Mouse (Mus musculus) spleen, embryonic (tissue): ENCODE data around the gene Sap25.

Experiments
- CTCF ChIA-PET: fragments of 350-600 bp; sonication (Branson Sonifier 250); formaldehyde crosslinking; loops from one replicate; lab custom pipeline; 2022; lab: Charles Lee

Sap25 gene

DNA sequence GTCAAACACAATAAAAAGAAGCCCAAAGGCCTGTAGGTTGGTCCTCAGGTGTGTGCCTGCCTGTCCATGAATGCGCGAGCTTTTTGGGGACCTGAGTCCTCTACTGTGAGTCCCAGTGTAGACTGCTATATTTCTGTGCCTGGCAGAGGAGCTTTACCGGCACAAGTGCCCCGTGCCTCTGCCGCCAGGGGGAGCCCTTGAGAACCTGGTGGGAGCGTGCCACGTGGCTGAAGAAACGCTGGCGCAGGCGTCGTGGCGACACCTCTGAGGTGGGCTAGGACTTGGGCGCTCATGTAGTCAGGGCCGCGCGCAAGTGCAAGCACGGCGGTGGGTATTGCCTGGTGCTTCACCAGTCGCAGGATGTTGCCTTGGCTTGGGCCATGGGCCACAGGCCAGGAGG lies at the start of gene Sap25:
Sap25 (plus strand) TSS at position 281 of the 400 bp plus-strand sequence.
- CTCF ChIA-PET = no interaction called here

- CTCF ChIA-PET = interaction anchor here (0.6 kb wide), 1 partner anchor 667 kb away, joined by 3 read pairs; no protein-coding TSS in a partner anchor
These were observed 45.2 kb upstream of the Sap25 start for GRCm38 (mm10) chr5:137595921-137596320.

GRCm38 (mm10) chr5:137596601-137597261 lies 44.4 kb upstream of the Sap25 start:
- CTCF ChIA-PET = interaction anchor here (0.6 kb wide), 1 partner anchor 668 kb away, joined by 3 read pairs; no protein-coding TSS in a partner anchor

DNA sequence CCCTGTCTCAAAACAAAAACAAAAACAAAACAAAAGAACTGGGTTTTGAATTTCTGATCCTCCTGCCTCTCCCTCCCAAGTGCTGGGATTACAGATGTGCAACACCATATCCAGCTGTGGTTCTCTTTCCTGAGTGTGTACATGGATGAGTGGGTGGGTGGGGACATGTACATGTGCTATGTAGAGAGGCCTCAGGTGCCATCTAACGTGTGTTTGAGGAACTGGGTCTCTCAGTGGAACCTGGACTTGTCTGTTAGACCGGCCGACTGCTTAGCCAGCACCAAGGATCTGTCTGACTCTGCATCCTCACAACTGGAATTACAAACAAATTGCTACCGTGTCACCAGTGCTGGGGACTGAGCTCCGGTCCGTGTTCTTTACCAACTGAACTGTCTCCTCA lies 43.5 kb upstream of the Sap25 start:
- CTCF ChIA-PET = no interaction called here

DNA sequence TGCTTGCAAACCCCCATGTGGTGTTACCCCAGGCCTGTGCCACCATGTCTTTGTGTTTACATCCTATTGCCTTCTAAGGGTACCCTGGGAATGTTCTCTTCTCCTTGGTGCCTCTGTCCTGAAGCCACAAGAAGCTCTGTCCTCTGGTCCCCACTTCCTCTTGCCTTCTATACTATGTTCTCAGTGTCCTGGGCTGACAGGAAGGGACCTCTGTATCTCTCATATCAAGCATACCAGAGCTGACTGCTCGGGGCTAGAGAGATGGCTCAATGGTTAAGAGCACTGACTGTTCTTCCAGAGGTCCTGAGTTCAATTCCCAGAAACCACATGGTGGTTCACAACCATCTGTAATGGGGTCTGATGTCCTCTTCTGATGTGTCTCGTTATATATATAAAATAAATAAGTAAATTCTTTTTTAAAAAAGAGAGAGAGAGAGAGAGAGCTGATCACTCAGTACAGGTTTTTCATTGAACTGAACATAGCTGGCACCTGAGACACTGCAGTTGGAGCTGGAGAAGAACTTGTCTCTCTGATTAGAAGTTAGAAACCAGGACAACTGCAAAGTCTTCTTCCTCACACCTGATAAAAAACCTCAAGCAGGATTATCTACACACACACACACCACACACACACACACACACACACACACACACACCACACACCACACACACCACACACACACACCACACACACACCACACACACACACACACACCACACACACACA lies 42.9 kb upstream of the Sap25 start:
- CTCF ChIA-PET = interaction anchor here (0.6 kb wide), 1 partner anchor 40 kb away, joined by 16 read pairs; no protein-coding TSS in a partner anchor

- CTCF ChIA-PET = interaction anchor here (0.5 to 0.6 kb wide), 2 partner anchors 58 to 191 kb away, joined by 3 read pairs; no protein-coding TSS in a partner anchor
These were observed 41.5 kb upstream of the Sap25 start for GRCm38 (mm10) chr5:137599600-137599999.

- CTCF ChIA-PET = interaction anchor here (0.5 to 0.6 kb wide), 4 partner anchors 32 to 190 kb away, joined by 3 to 10 read pairs (median 4); no protein-coding TSS in a partner anchor
These were observed 40.9 kb upstream of the Sap25 start for GRCm38 (mm10) chr5:137600281-137600618.

DNA sequence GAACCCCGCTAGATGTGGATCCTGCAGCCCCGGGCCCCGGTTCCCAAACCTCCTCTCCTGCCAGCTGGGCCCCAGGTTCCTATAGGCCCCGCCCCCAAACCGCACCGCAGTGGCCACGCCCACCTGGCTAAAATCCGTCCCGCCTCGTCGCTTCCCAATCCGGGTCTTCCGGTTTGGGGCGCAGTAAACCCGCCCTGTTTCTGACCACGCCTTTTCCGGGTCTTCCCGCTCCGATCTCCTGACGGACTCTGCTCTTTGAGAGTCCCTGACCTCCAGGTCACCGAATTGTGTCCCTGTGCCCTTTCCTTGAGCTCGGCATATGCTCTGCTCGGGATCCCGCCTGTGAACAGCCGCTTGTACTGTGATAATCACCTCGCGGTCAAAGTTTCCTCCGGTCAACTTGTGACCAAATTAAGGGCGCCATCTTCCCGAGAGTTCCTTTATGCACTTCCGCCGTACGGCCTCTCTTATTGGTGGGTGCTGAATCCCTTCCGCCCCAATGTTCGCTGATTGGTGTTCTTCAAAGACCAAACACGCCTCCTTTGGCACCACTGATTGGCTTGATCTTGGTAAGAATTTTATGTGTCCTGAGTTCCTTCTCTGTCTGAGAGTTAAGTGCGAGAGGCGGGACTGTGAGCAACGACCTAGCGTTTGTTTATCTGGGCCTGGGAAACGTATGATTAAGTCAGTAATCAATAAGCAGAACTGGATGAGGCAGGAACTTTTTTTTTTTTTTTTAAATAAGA lies 40.3 kb upstream of the Sap25 start, which contains the start of gene Mospd3:
Mospd3 (minus strand) TSS at position 440 of the 746 bp plus-strand sequence.
- CTCF ChIA-PET = interaction anchor here (0.5 to 0.6 kb wide), 2 partner anchors 33 to 83 kb away, joined by 5 to 10 read pairs; no protein-coding TSS in a partner anchor

- CTCF ChIA-PET = no interaction called here
These were observed 39.8 kb upstream of the Sap25 start for GRCm38 (mm10) chr5:137601365-137601729.

DNA sequence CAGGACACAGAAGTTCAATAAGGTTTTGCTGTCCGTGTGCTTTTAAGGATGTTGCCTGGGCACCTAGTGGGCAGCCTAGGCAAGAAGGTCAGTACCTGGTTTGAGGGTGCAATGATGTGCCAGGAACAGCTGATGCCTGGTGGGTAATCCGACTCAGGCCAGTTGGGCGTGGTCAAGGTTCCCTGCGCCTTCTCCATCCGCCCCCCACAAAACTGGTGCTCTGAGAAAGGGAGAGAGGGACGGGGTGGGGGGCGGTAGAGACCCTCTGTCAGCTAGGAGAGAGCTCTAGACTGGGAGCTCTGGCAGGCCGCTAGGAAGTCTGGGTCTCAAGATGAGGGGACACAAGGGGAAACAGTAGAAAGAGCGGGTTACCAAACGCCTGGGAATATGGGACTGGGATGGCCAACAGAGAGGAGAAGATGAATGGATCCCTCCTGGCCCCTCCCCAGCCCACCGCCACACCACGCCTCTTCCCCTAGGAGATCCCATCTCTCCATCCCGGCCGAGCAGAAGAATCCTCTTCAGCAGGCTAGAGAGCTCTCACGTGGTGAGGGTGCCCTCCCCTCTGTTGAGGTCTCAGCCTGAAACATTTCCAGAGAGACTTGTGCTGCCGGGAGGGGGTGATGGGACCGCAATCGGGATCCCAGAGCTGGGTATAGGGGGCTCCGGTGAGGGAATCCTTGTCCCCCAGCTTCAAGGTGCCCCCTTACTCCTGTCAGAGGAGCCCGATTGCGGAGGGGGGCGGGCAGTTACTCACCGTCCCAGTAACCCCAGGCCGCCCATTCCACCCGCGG lies 33.1 kb upstream of the Sap25 start:
- CTCF ChIA-PET = no interaction called here

DNA sequence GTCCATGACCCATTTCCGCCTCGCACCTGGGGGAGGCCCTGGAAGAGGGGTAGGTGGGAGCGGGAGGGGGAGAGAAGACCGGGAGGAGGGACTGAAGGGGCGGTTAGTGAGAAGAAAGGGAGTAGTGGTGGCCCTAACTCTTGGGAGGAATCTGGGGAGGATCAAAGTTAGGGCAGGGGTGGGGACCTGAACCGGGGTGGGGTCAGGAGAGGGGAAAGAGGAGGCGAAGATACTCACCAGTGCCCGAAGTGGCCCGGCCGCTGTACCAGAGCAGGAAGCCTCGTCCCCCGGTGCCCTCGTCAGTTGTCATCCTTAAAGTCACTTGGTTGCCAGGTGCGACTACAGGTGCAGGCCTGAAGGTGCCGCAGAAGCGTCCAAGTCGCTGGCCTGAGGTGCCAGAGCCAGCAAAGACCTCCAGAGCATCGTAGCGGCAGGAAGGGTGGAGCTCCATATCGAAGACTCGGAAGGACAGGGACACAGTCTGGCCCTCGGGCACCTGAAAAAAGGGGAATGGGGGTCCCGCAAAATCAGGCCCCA lies 32.4 kb upstream of the Sap25 start:
- CTCF ChIA-PET = no interaction called here

- CTCF ChIA-PET = no interaction called here
These were observed 31.8 kb upstream of the Sap25 start for GRCm38 (mm10) chr5:137609292-137609691.

DNA sequence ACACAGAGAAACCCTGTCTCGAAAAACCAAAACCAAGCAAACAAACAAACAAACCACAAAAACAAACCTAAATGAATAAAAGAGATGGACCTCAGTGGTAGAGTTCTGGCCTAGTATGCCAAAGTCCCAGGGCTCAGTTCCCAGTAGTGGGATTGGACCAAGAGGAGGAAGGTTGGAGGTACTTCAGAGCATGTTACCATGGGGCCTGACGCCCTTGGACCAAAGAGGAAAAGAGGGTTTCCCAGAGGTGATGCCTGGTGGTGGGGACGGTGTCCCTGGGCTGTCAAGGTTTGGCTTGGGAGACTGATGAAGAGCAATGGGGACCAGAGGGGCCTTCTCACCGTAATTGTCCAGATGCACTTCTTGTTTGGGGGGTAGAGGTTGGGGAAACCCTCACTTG lies 31.1 kb upstream of the Sap25 start:
- CTCF ChIA-PET = no interaction called here

GRCm38 (mm10) chr5:137610548-137611244 lies 30.4 kb upstream of the Sap25 start:
- CTCF ChIA-PET = no interaction called here

GRCm38 (mm10) chr5:137611245-137611602 lies 29.9 kb upstream of the Sap25 start:
- CTCF ChIA-PET = interaction anchor here (0.7 kb wide), 2 partner anchors 15 to 38 kb away, joined by 3 to 4 read pairs; no protein-coding TSS in a partner anchor

DNA sequence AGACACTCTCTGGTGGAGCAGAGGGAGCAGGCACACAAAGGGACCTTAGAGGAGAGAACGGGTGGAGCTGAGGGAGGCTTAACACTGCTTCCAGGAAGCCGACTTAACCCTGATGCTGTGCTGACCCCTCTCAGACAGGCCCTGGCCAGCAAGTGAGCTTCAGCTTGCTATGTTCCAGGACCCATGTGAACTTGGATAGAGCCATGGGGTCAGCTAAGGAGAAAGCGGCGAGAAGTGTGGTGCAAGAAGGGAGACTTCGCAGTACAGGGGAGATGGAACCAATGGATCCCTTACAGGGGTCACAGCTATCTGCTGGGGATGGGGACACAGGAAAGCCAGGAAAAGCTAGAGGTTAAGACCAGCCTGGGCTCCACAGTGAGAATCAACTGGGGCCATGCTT lies 28.1 kb upstream of the Sap25 start:
- CTCF ChIA-PET = no interaction called here

DNA sequence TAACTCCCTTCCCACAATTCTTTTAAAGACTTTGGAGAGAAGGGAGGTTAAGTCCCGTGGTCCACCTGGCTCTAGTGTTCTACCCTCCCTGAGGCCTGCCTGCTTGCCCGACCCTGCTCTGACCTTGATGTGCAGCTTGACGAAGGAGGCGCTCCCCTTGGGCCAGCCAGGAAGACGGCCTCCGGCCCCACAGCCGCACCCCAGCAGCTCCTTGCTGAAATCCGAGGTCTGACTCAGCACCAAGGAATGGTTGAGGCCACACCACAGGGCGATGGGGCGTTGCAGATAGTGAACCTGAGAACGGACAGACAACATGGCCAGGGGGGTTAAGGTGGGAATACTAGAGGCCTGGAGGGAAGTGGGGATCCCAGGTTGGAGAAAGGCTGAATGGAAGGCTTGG lies 27.6 kb upstream of the Sap25 start, which contains the start of gene Pcolce:
Pcolce (minus strand) TSS at position 235 of the 400 bp plus-strand sequence.
- CTCF ChIA-PET = interaction anchor here (0.7 kb wide), 1 partner anchor 509 kb away, joined by 3 read pairs; no protein-coding TSS in a partner anchor

DNA sequence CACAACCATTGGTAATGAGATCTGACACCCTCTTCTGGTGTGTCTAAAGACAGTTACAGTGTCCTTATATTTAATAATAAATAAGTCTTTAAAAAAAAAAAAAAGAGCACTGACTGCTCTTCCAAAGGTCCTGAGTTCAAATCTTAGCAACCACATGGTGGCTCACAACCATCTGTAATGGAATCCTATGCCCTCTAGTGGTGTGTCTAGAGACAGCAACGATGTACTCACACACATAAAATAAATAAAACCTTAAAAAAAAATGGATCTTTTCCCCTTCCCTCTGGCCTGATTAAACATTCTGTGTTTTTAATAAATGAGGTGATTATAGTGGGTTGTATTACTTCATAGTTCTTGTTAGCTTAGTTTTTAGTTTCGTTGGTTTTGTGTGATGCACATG lies 26.2 kb upstream of the Sap25 start:
- CTCF ChIA-PET = interaction anchor here (0.7 kb wide), 1 partner anchor 1750 kb away, joined by 4 read pairs; no protein-coding TSS in a partner anchor

- CTCF ChIA-PET = interaction anchor here (0.7 kb wide), 1 partner anchor 1751 kb away, joined by 4 read pairs; no protein-coding TSS in a partner anchor
These were observed 25.8 kb upstream of the Sap25 start for GRCm38 (mm10) chr5:137615347-137615746.
